Mouse (Mus musculus): ENCODE measurements around the gene Pbx1.

GRCm38 (mm10) chr1:168234355-168234754 lies 197.7 kb downstream of the Pbx1 start:
- TF ChIP-seq CTCF (IDR thresholded peaks at IDR 0.05; ENCODE audit: insufficient read depth, low read depth, low read length) (no peak), POLR2A (IDR thresholded peaks at IDR 0.05; ENCODE audit: insufficient read depth, low read depth, low read length) (no peak)
